Mouse (Mus musculus): ENCODE data around the gene Cdk18. TPM values are rescaled to one million over a fixed set of nuclear protein-coding genes. Genes with fewer than 3 reads are reported as not detected.

Cdk18 gene
- polyA plus RNA-seq, 1 experiment from 2014 or later, result 2.7 TPM

- Histone ChIP-seq H3K27ac (no peak overlapping the region), H3K4me2 (no peak overlapping the region), H3K9ac (no peak overlapping the region), H3K36me3 (no peaks in the 10 kb centered on the region), H3K27me3 (no peaks in the 10 kb centered on the region; the same call in 1 of the 2 replicates), H3K9me3 (no peaks in the 10 kb centered on the region), H3K4me1 (no peaks in the 10 kb centered on the region), H3K4me3 (no peak overlapping the region)
- WGBS, result 83% methylated on average over 8 of the region's 8 CpGs
- no peak for ATAC-seq (ENCODE audit: insufficient number of reproducible peaks, low FRiP score, low TSS enrichment, low read depth)
Measured at GRCm38 (mm10) chr1:132145973-132146685, 6.6 kb upstream of the Cdk18 start.

GRCm38 (mm10) chr1:132144837-132145236 lies 5.4 kb upstream of the Cdk18 start:
- 0 out of 2 replicates have a peak, but pooled peaks cover under 1% of the 10 kb centered on the region for H3K4me1 ChIP-seq
- WGBS, result 59% methylated on average over 3 of the region's 3 CpGs
- ATAC-seq (ENCODE audit: insufficient number of reproducible peaks, low FRiP score, low TSS enrichment, low read depth), result no peak
- no peak overlapping the region for H3K4me2 ChIP-seq
- no peaks in the 10 kb centered on the region; the same call in 1 of the 2 replicates for H3K27me3 ChIP-seq
- no peak overlapping the region for H3K27ac ChIP-seq
- no peaks in the 10 kb centered on the region for H3K9me3 ChIP-seq
- H3K9ac ChIP-seq, result no peak overlapping the region
- H3K4me3 ChIP-seq, result no peak overlapping the region
- no peaks in the 10 kb centered on the region for H3K36me3 ChIP-seq

- Histone ChIP-seq H3K4me2 (no peak overlapping the region), H3K4me1 (peaks cover 7% of the 10 kb centered on the region), H3K27ac (no peak overlapping the region), H3K9me3 (no peaks in the 10 kb centered on the region), H3K36me3 (no peaks in the 10 kb centered on the region), H3K9ac (no peak overlapping the region), H3K27me3 (peaks cover 2% of the 10 kb centered on the region; the same call in 1 of the 2 replicates), H3K4me3 (no peak overlapping the region)
- ATAC-seq (ENCODE audit: insufficient number of reproducible peaks, low FRiP score, low TSS enrichment, low read depth), result no peak
- WGBS, result 46% methylated on average over 2 of the region's 2 CpGs
Measured at GRCm38 (mm10) chr1:132144223-132144622, 4.7 kb upstream of the Cdk18 start.

GRCm38 (mm10) chr1:132143730-132144129 lies 4.2 kb upstream of the Cdk18 start:
- H3K27me3 ChIP-seq, result peaks cover 3% of the 10 kb centered on the region; the same call in 1 of the 2 replicates
- no peak overlapping the region for H3K4me3 ChIP-seq
- peaks cover 12% of the 10 kb centered on the region for H3K4me1 ChIP-seq
- H3K4me2 ChIP-seq, result no peak overlapping the region
- H3K27ac ChIP-seq, result no peak overlapping the region
- H3K9ac ChIP-seq, result no peak overlapping the region
- no peaks in the 10 kb centered on the region for H3K36me3 ChIP-seq
- WGBS, result 48% methylated on average over 4 of the region's 4 CpGs
- no peak for ATAC-seq (ENCODE audit: insufficient number of reproducible peaks, low FRiP score, low TSS enrichment, low read depth)
- H3K9me3 ChIP-seq, result no peaks in the 10 kb centered on the region

- 71% methylated on average over 5 of the region's 5 CpGs for WGBS
- Histone ChIP-seq H3K27me3 (peaks cover 8% of the 10 kb centered on the region; the same call in 1 of the 2 replicates), H3K9me3 (no peaks in the 10 kb centered on the region), H3K4me1 (peaks cover 18% of the 10 kb centered on the region), H3K4me2 (no peak overlapping the region), H3K9ac (no peak overlapping the region), H3K36me3 (no peaks in the 10 kb centered on the region), H3K27ac (no peak overlapping the region), H3K4me3 (no peak overlapping the region)
- no peak for ATAC-seq (ENCODE audit: insufficient number of reproducible peaks, low FRiP score, low TSS enrichment, low read depth)
Measured at GRCm38 (mm10) chr1:132143079-132143478, 3.6 kb upstream of the Cdk18 start.

GRCm38 (mm10) chr1:132141753-132142152 lies 2.3 kb upstream of the Cdk18 start:
- Histone ChIP-seq H3K4me3 (no peak overlapping the region), H3K27me3 (peaks cover 10% of the 10 kb centered on the region; the same call in 1 of the 2 replicates), H3K36me3 (no peaks in the 10 kb centered on the region), H3K27ac (no peak overlapping the region), H3K9me3 (no peaks in the 10 kb centered on the region), H3K4me2 (no peak overlapping the region), H3K4me1 (peaks cover 20% of the 10 kb centered on the region), H3K9ac (no peak overlapping the region)
- no peak for ATAC-seq (ENCODE audit: insufficient number of reproducible peaks, low FRiP score, low TSS enrichment, low read depth)
- 53% methylated on average over 13 of the region's 13 CpGs for WGBS

GRCm38 (mm10) chr1:132141166-132141565 lies 1.7 kb upstream of the Cdk18 start:
- peaks cover 20% of the 10 kb centered on the region for H3K4me1 ChIP-seq
- 31% methylated on average over 2 of the region's 2 CpGs for WGBS
- H3K9ac ChIP-seq, result no peak overlapping the region
- no peak for ATAC-seq (ENCODE audit: insufficient number of reproducible peaks, low FRiP score, low TSS enrichment, low read depth)
- H3K4me2 ChIP-seq, result no peak overlapping the region
- H3K4me3 ChIP-seq, result no peak overlapping the region
- H3K27me3 ChIP-seq, result peaks cover 10% of the 10 kb centered on the region; the same call in 1 of the 2 replicates
- H3K9me3 ChIP-seq, result no peaks in the 10 kb centered on the region
- H3K27ac ChIP-seq, result no peak overlapping the region
- no peaks in the 10 kb centered on the region for H3K36me3 ChIP-seq

GRCm38 (mm10) chr1:132140574-132140973 lies 1.1 kb upstream of the Cdk18 start:
- Histone ChIP-seq H3K36me3 (no peaks in the 10 kb centered on the region), H3K4me1 (peaks cover 20% of the 10 kb centered on the region), H3K27me3 (peaks cover 10% of the 10 kb centered on the region; the same call in 1 of the 2 replicates), H3K9me3 (no peaks in the 10 kb centered on the region), H3K9ac (no peak overlapping the region), H3K4me2 (no peak overlapping the region), H3K27ac (no peak overlapping the region), H3K4me3 (no peak overlapping the region)
- WGBS, result 35% methylated on average over 4 of the region's 4 CpGs
- no peak for ATAC-seq (ENCODE audit: insufficient number of reproducible peaks, low FRiP score, low TSS enrichment, low read depth)

- no peak overlapping the region; the same call in 1 of the 2 replicates for H3K4me3 ChIP-seq
- no peaks in the 10 kb centered on the region for H3K9me3 ChIP-seq
- 56% methylated on average over 10 of the region's 10 CpGs for WGBS
- H3K9ac ChIP-seq, result no peak overlapping the region
- H3K27ac ChIP-seq, result no peak overlapping the region
- H3K27me3 ChIP-seq, result peaks cover 10% of the 10 kb centered on the region; the same call in 1 of the 2 replicates
- no peaks in the 10 kb centered on the region for H3K36me3 ChIP-seq
- no peak overlapping the region for H3K4me2 ChIP-seq
- peaks cover 20% of the 10 kb centered on the region for H3K4me1 ChIP-seq
- ATAC-seq (ENCODE audit: insufficient number of reproducible peaks, low FRiP score, low TSS enrichment, low read depth), result no peak
Measured at GRCm38 (mm10) chr1:132140171-132140570, 687 bp upstream of the Cdk18 start.

- H3K4me2 ChIP-seq, result peak overlapping the region; percentile 96
- peaks cover 10% of the 10 kb centered on the region; the same call in 1 of the 2 replicates for H3K27me3 ChIP-seq
- H3K9ac ChIP-seq, result peak overlapping the region; percentile 50
- H3K4me1 ChIP-seq, result peaks cover 21% of the 10 kb centered on the region
- H3K9me3 ChIP-seq, result no peaks in the 10 kb centered on the region
- no peak for ATAC-seq (ENCODE audit: insufficient number of reproducible peaks, low FRiP score, low TSS enrichment, low read depth)
- peak overlapping the region; percentile 60 for H3K4me3 ChIP-seq
- no peaks in the 10 kb centered on the region for H3K36me3 ChIP-seq
- H3K27ac ChIP-seq, result no peak overlapping the region
- WGBS, result 6% methylated on average over 35 of the region's 35 CpGs
Measured at GRCm38 (mm10) chr1:132138576-132139415, 688 bp downstream of the Cdk18 start.

- Histone ChIP-seq H3K9ac (no peak overlapping the region), H3K4me2 (peak overlapping the region; percentile 96; the same call in 1 of the 2 replicates), H3K36me3 (no peaks in the 10 kb centered on the region), H3K27ac (no peak overlapping the region), H3K4me3 (no peak overlapping the region; the same call in 1 of the 2 replicates), H3K27me3 (peaks cover 10% of the 10 kb centered on the region; the same call in 1 of the 2 replicates), H3K4me1 (peaks cover 29% of the 10 kb centered on the region), H3K9me3 (no peaks in the 10 kb centered on the region)
- 55% methylated on average over 9 of the region's 9 CpGs for WGBS
- no peak for ATAC-seq (ENCODE audit: insufficient number of reproducible peaks, low FRiP score, low TSS enrichment, low read depth)
Measured at GRCm38 (mm10) chr1:132137935-132138575, 1.4 kb downstream of the Cdk18 start.

Data from limb, embryonic 15.5 days (tissue).